ENCODE assay signal across 12 mouse cellular contexts in genomic region chr3:140949880-140950662, GRCm38 (mm10).
DNase-seq lines count a peak whose midpoint lies in the region; ATAC-seq and TF ChIP-seq lines count a peak whose summit lies in the region.
"Had no signal": no experiment of that assay in that cellular context is flagged by ENCODE, and none has a peak within 500 bp of the region (broad histone marks: within the 10 kb centered on the region; RNA-seq: fewer than 3 reads in every experiment).

No protein-coding gene starts in this region.

- no peak for TF ChIP-seq RAD21 in MEL (IDR thresholded peaks at IDR 0.05; ENCODE audit: low read depth, low read length)

- H3K4me3 ChIP-seq in forebrain, embryonic 10.5 days = no peak overlapping the region
- H3K4me3 ChIP-seq in forebrain, postnatal 0 days (ENCODE audit: low read depth, low read length) = no peak overlapping the region
- H3K4me3 ChIP-seq in MEL (ENCODE audit: control insufficient read depth in 1 of 2, insufficient read depth in 1 of 2, low read depth in 2 of 2, low read length in 2 of 2) = peak overlapping the region in 1 of 2 experiments; percentile 24; a peak in 2 of 4 replicates
- H3K4me3 ChIP-seq in forebrain, embryonic 13.5 days = no peak overlapping the region
- H3K4me3 ChIP-seq: embryonic facial prominence, embryonic 13.5 days had no signal

- no peaks in the 10 kb centered on the region for H3K79me2 ChIP-seq in MEL (ENCODE audit: control insufficient read depth, insufficient read depth, low read length, poor library complexity)

- no peak overlapping the region for H3K9ac ChIP-seq in forebrain, postnatal 0 days
- peak overlapping the region; percentile 41; the same call in 1 of the 2 replicates for H3K9ac ChIP-seq in MEL (ENCODE audit: control insufficient read depth, low read depth, low read length, poor library complexity, severe bottlenecking)
- H3K9ac ChIP-seq in forebrain, embryonic 13.5 days = no peak overlapping the region
- H3K9ac ChIP-seq: embryonic facial prominence, embryonic 13.5 days had no signal

- H3K36me3 ChIP-seq in forebrain, embryonic 10.5 days (replicated peaks) = no peaks in the 10 kb centered on the region
- no peaks in the 10 kb centered on the region for H3K36me3 ChIP-seq in forebrain, postnatal 0 days (ENCODE audit: insufficient read depth)
- H3K36me3 ChIP-seq in MEL (ENCODE audit: control insufficient read depth in 1 of 2, insufficient read depth in 2 of 2, low read length in 2 of 2) = peaks cover 0 to 30% of the 10 kb centered on the region in 2 experiments; a peak in 2 of 4 replicates
- H3K36me3 ChIP-seq in forebrain, embryonic 13.5 days (ENCODE audit: poor library complexity, severe bottlenecking) = no peaks in the 10 kb centered on the region
- H3K36me3 ChIP-seq: embryonic facial prominence, embryonic 13.5 days had no signal

- WGBS in forebrain, embryonic 10.5 days = 71% methylated on average over 4 of the region's 4 CpGs
- WGBS in forebrain, postnatal 0 days = 21% methylated on average over 4 of the region's 4 CpGs
- WGBS in forebrain, embryonic 13.5 days = 27% methylated on average over 4 of the region's 4 CpGs

- no peaks in the 10 kb centered on the region for H3K27me3 ChIP-seq in forebrain, embryonic 10.5 days (ENCODE audit: poor library complexity, severe bottlenecking)
- no peaks in the 10 kb centered on the region for H3K27me3 ChIP-seq in forebrain, postnatal 0 days (ENCODE audit: insufficient read depth, low read length)
- H3K27me3 ChIP-seq in MEL (ENCODE audit: control insufficient read depth in 1 of 2, insufficient read depth in 2 of 2, low read length in 2 of 2) = no peaks in the 10 kb centered on the region
- H3K27me3 ChIP-seq in forebrain, embryonic 13.5 days = no peaks in the 10 kb centered on the region
- H3K27me3 ChIP-seq: embryonic facial prominence, embryonic 13.5 days had no signal

- H3K27ac ChIP-seq in forebrain, embryonic 10.5 days = peak overlapping the region; percentile 30; the same call in 1 of the 2 replicates
- H3K27ac ChIP-seq in forebrain, postnatal 0 days (ENCODE audit: low read depth, low read length) = no peak overlapping the region
- H3K27ac ChIP-seq in MEL (ENCODE audit: control insufficient read depth, low read depth, low read length) = peak overlapping the region; percentile 99
- no peak overlapping the region for H3K27ac ChIP-seq in forebrain, embryonic 13.5 days
- H3K27ac ChIP-seq: embryonic facial prominence, embryonic 13.5 days had no signal

- 0 out of 4 replicates have a peak, but pooled peaks of 1 of the 2 experiments have one; percentile 26 for TF ChIP-seq POLR2A in MEL (IDR thresholded peaks at IDR 0.05; ENCODE audit: control insufficient read depth in 1 of 2, insufficient read depth in 1 of 2, low read depth in 1 of 2, low read length in 2 of 2, poor library complexity in 1 of 2)

- peaks cover 9% of the 10 kb centered on the region for H3K4me1 ChIP-seq in forebrain, embryonic 10.5 days
- no peaks in the 10 kb centered on the region for H3K4me1 ChIP-seq in forebrain, postnatal 0 days (ENCODE audit: insufficient read depth)
- H3K4me1 ChIP-seq in MEL (ENCODE audit: control insufficient read depth in 1 of 2, insufficient read depth in 2 of 2, low read length in 2 of 2) = peaks cover 17 to 22% of the 10 kb centered on the region in 2 experiments
- H3K4me1 ChIP-seq in forebrain, embryonic 13.5 days = peaks cover 7% of the 10 kb centered on the region

- no peaks in the 10 kb centered on the region for H3K9me3 ChIP-seq in forebrain, embryonic 10.5 days
- no peaks in the 10 kb centered on the region for H3K9me3 ChIP-seq in forebrain, postnatal 0 days (ENCODE audit: low read length)
- no peaks in the 10 kb centered on the region for H3K9me3 ChIP-seq in MEL (replicated peaks; ENCODE audit: insufficient read depth, low read length)
- no peaks in the 10 kb centered on the region for H3K9me3 ChIP-seq in forebrain, embryonic 13.5 days (replicated peaks)
- H3K9me3 ChIP-seq: embryonic facial prominence, embryonic 13.5 days had no signal

- peak; percentile 100 for TF ChIP-seq EP300 in MEL (IDR thresholded peaks at IDR 0.05; ENCODE audit: low read depth in 1 of 2, low read length in 2 of 2)

- TF ChIP-seq CTCF in forebrain, postnatal 0 days (IDR thresholded peaks at IDR 0.05; ENCODE audit: low read depth) = no peak
- TF ChIP-seq CTCF in MEL (IDR thresholded peaks at IDR 0.05 in 2 of 3, conservative IDR thresholded peaks at IDR 0.05 in 1 of 3; ENCODE audit: control insufficient read depth in 1 of 3, insufficient read depth in 1 of 3, low read depth in 2 of 3, low read length in 3 of 3, poor library complexity in 1 of 3, severe bottlenecking in 1 of 3) = no peak

- no peak for DNase-seq in forebrain, embryonic 10.5 days (ENCODE audit: extremely low spot score, low spot score)
- DNase-seq in forebrain, postnatal 0 days = no peak
- peak; percentile 96 for DNase-seq in MEL (ENCODE audit: low read depth, low spot score)
- no peak for DNase-seq in left cerebral cortex, postnatal 36 days (ENCODE audit: low spot score in 2 of 2)
- DNase-seq in frontal cortex, postnatal 36 days (ENCODE audit: low spot score in 2 of 2) = no peak
- DNase-seq in B cell, adult 2 months = no peak
- DNase-seq: heart, postnatal 10 days; kidney, adult 2 months; lung, adult 18-20 months had no signal

- no peak for ATAC-seq in forebrain, postnatal 0 days
- ATAC-seq in forebrain, embryonic 13.5 days = peak; percentile 74
- ATAC-seq in megakaryocyte, adult 5-6 weeks (ENCODE audit: poor library complexity, severe bottlenecking) = peak; percentile 57

- intact Hi-C loops in left cerebral cortex, postnatal 36 days (cut with DNase I) = no loop called here

- no peak overlapping the region for H3K4me2 ChIP-seq in forebrain, postnatal 0 days (ENCODE audit: low read depth)
- H3K4me2 ChIP-seq in forebrain, embryonic 13.5 days = no peak overlapping the region
- H3K4me2 ChIP-seq: embryonic facial prominence, embryonic 13.5 days had no signal

TF ChIP-seq in MEL, 35 proteins besides CTCF, POLR2A, EP300 and RAD21:
- TF ChIP-seq ZMIZ1 (IDR thresholded peaks at IDR 0.05; ENCODE audit: low read depth, low read length) = peak; percentile 23; the same call in 1 of the 2 replicates
- no peak for TF ChIP-seq POLR2AphosphoS5 (IDR thresholded peaks at IDR 0.05; ENCODE audit: borderline replicate concordance, low read depth, low read length)
- TF ChIP-seq ZNF384 (IDR thresholded peaks at IDR 0.05; ENCODE audit: low read depth, low read length) = 0 out of 2 replicates have a peak, but pooled peaks have one; percentile 5
- no peak for TF ChIP-seq E2F4 (IDR thresholded peaks at IDR 0.05; ENCODE audit: borderline replicate concordance, low read depth, low read length)
- peak; percentile 77; the same call in 1 of the 2 replicates for TF ChIP-seq BHLHE40 (IDR thresholded peaks at IDR 0.05; ENCODE audit: borderline replicate concordance, low read depth, low read length)
- TF ChIP-seq MAFK (IDR thresholded peaks at IDR 0.05; ENCODE audit: borderline replicate concordance, low read depth, low read length) = peak; percentile 92
- TF ChIP-seq JUND (IDR thresholded peaks at IDR 0.05; ENCODE audit: low read depth, low read length) = peak; percentile 83; the same call in 1 of the 2 replicates
- TF ChIP-seq ZKSCAN1 (IDR thresholded peaks at IDR 0.05; ENCODE audit: low read depth, low read length) = no peak
- TF ChIP-seq ETS1 (IDR thresholded peaks at IDR 0.05; ENCODE audit: low read depth, low read length) = peak; percentile 96
- peak; percentile 41; the same call in 1 of the 2 replicates for TF ChIP-seq CHD2 (IDR thresholded peaks at IDR 0.05; ENCODE audit: low read length)
- peak; percentile 85; the same call in 1 of the 2 replicates for TF ChIP-seq SIN3A (IDR thresholded peaks at IDR 0.05; ENCODE audit: low read length)
- peak; percentile 99 for TF ChIP-seq RCOR1 (IDR thresholded peaks at IDR 0.05; ENCODE audit: low read depth, low read length)
- TF ChIP-seq TAL1 (IDR thresholded peaks at IDR 0.05; ENCODE audit: low read length) = peak; percentile 97
- TF ChIP-seq MYC (IDR thresholded peaks at IDR 0.05; ENCODE audit: low read depth, low read length) = peak; percentile 45; the same call in 1 of the 2 replicates
- TF ChIP-seq MYB (IDR thresholded peaks at IDR 0.05; ENCODE audit: low read depth, low read length) = peak; percentile 91
- TF ChIP-seq TCF12 (IDR thresholded peaks at IDR 0.05; ENCODE audit: low read depth, low read length) = peak; percentile 100
- peak; percentile 100 for TF ChIP-seq GATA1 (IDR thresholded peaks at IDR 0.05; ENCODE audit: low read depth, low read length)
- TF ChIP-seq TBP (IDR thresholded peaks at IDR 0.05; ENCODE audit: low read depth, low read length) = peak; percentile 68
- no peak for TF ChIP-seq USF2 (IDR thresholded peaks at IDR 0.05; ENCODE audit: borderline replicate concordance in 1 of 2, insufficient read depth in 1 of 2, low read depth in 1 of 2, low read length in 2 of 2)
- no peak for TF ChIP-seq KAT2A (conservative IDR thresholded peaks at IDR 0.05; ENCODE audit: low read depth, low read length)
- no peak for TF ChIP-seq HCFC1 (IDR thresholded peaks at IDR 0.05; ENCODE audit: low read depth, low read length)

Comparison
In these comparisons a context has a peak if more than half of its experiments do, and no peak if none do; other contexts are left out.
1. H3K27ac ChIP-seq: peak in forebrain, embryonic 10.5 days (single experiment) and MEL (single experiment); none in forebrain, postnatal 0 days (single experiment) and forebrain, embryonic 13.5 days (single experiment).